Mouse (Mus musculus): ENCODE measurements around the gene 4931400O07Rik.

Gene 4931400O07Rik

DNA sequence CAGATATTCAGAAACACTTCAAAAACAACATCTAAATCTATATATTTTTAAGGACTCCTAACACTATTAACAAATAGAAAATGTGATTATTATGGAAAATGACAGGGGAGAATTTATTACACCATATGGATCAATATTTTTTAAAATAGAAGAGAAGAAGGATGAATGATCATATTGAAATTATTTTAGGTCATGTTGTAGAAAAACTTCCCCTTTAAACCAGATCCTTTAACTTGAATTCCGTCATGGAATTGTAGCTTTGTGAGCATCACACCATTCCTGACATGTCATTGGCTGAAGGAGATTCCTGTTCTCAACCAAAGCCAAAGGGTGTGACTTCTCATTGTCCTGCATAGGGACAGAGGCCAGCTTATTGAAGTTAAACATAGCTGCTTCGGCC is at the start of gene 4931400O07Rik:
4931400O07Rik (plus strand) TSS at position 301 of the 400 bp plus-strand sequence.
- no peak for DNase-seq (ENCODE audit: low read depth, low spot score)

Measured in CD4-positive helper T cell, adult 2 months (primary cell).